Mouse (Mus musculus): ENCODE data around the gene Atp8a1. TPM values are rescaled to one million over a fixed set of nuclear protein-coding genes. Genes with fewer than 3 reads are reported as not detected.
"Not testable (repeated sequence)": the region's sequence is repeated elsewhere in the genome, so short reads cannot be mapped to it uniquely, and the experiment has no call there.

The Atp8a1 gene
- total RNA-seq, 2 experiments from 2014 or later, result 162 to 182 TPM

DNA sequence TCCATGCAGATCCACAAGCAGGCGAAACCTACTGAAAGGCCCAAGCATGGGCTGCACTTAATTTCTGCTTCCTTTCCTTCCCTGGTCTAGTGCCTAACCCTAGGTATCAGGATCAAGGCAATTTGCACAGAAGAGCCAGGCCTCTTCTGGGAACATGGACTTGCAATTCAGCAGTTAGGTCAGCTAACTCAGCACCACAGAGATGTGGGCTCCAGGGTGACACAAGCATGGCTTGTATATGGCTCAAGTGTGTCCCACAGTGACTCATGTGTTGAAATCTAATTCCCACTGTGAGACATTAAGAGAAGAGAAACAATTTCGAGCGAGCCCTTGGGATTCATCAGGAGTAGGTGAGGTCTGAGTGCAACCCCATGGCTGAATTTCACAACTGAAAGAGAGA lies 18.9 kb downstream of the Atp8a1 start:
- no peak for DNase-seq (ENCODE audit: extremely low spot score in 1 of 2, low spot score in 1 of 2)

DNA sequence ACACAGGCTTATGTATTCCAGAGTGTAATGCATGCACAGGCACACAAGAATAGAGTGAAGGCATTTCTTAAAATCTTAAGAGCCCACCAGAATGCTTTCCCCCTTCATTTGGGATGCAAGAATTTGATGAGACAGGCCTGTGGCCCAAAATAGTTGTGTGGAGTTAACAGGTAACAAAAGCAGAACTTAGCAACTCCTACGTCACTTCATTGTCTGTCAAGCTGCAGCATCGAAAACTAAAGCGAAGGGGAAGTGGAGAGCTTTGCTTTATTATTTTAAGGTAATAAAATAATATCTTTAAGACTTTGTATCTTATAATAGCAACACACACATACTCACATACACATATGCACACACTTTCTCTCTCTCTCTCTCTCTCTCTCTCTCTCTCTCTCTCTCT lies 20.3 kb downstream of the Atp8a1 start:
- DNase-seq (ENCODE audit: extremely low spot score in 1 of 2, low spot score in 1 of 2), result no peak

DNA sequence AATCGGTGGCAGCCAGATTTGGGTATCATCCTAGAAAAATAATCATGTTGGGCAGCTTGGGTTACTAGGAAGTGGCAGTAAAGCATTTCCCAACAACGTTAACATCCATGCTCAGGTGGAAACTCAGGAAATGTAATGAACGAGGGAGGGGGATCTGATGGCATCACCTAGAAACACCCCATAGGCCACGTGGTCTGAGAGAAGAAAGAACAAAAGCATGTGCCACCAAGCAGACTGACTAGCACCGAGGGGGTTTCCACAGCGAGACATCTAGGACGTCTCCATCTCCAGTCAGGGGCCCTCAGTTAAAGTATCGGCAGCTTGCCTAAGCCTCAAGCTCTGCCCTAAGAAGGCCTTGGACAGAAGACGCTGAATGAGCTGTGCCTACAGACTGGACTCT lies 21.0 kb downstream of the Atp8a1 start:
- no peak for DNase-seq (ENCODE audit: extremely low spot score in 1 of 2, low spot score in 1 of 2)

DNA sequence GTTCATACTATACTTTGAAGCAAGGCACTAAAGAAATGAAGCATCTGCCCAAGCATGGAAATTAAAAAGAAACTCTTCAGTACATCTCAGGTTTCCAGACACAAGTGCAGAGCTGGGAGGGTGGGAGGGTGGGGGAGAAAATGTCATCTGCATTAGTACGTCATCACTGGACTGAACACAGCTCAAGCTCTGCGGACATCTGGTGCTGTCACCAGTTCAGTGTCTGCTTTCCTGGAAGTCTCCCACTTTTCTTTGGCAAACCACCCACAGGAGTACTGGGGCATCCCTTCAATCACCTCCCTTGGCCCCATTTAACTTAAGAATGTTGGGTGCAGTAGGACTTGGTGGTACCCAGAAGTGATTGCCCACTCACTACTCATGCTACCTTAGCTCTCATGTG lies 22.6 kb downstream of the Atp8a1 start:
- DNase-seq (ENCODE audit: extremely low spot score in 1 of 2, low spot score in 1 of 2), result no peak

DNA sequence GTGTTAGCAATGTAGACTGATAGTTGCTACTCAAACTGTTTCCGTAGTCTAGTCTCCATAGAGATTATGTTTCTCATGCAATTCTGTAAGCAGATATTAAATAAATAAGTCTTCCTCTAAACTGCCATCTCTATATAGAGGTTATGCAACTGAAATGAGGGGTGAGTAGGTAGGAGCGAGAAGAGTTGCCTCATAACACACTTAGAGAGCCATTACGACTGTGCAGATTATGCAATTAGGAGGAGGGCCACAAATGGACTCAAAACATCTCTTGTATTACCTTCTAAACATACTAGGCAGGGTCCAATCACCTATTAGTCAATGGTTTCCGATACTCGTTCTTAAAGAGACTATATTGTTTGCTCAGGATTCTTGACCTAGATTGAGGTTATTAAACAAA lies 23.5 kb downstream of the Atp8a1 start:
- DNase-seq (ENCODE audit: extremely low spot score in 1 of 2, low spot score in 1 of 2), result no peak

DNA sequence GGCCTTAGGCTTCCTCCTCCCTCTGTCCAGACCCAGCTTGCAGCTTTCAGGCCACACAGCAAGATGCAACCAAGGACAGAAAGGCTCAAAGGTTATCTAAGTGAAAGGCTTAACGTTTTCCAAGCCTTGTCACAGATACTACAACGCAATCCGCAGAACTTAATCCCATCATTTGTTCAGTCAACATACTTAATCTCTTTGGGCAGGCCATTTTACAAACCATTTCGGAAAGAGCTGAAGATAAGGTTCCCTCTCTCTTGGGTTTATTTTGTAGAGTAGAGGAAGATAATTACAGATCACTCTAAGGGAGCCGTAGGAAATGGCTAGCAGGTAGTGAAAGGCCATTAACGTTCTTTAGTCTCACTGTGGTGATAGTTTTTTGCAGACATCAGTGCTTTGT lies 24.6 kb downstream of the Atp8a1 start:
- no peak for DNase-seq (ENCODE audit: extremely low spot score in 1 of 2, low spot score in 1 of 2)

DNA sequence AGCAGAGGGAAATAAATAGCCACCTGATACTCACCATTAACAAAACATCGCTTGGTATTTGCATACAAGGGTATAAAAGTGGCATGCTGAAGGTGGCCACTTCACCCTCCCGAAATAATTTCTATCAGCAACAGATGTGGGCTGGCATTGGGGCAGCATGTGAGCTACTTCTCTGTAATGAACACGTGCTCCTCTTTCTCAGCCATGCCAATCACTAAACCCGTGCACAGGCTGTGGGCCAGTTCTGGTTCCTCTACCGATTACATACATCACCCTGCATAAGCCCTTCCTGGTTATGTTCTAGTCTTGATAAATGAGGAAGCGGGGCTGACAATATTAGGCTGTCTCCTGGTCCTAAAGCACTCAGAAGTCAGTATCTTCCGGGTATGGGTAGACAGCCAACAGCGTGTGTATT lies 25.2 kb downstream of the Atp8a1 start:
- DNase-seq (ENCODE audit: extremely low spot score in 1 of 2, low spot score in 1 of 2), result no peak

DNA sequence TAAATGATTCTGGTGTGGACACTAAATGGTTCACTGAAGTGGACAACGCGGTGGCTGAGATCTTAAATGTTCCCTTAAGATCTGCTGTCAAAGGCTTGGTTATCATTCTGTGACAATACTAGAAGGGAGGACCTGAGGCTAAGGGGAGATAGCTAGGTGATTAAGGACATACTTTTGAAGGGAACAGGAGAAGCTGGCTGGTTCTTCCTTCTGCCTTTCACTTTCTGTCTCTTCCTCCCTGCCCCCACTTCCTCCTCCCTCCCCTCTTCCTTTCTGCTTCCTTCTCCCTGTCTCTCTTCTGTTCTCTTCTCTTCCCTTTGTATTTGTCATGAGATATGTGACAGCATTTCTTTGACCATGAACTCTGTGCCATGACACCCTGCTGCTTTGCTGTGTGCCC lies 26.0 kb downstream of the Atp8a1 start:
- DNase-seq (ENCODE audit: extremely low spot score in 1 of 2, low spot score in 1 of 2), result no peak

DNA sequence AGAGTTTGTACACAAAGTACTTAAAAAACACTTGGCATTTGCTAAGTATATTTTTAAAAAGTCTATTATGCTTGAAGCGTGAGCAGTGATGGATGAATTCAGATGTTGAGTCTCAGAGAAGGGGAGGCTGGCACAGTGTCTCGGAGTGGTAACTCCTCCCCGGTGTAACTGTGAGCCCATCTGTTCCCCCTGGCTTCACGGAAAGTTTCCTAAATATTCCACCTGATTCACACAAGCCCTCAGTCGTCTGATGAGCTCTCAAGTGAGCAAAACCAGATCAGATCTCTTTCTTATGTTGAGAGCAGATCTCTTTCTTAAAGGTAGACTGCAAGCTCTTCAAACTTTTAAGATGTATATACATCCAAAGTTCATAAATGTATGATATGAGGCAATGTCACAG lies 27.8 kb downstream of the Atp8a1 start:
- no peak for DNase-seq (ENCODE audit: extremely low spot score in 1 of 2, low spot score in 1 of 2)

DNA sequence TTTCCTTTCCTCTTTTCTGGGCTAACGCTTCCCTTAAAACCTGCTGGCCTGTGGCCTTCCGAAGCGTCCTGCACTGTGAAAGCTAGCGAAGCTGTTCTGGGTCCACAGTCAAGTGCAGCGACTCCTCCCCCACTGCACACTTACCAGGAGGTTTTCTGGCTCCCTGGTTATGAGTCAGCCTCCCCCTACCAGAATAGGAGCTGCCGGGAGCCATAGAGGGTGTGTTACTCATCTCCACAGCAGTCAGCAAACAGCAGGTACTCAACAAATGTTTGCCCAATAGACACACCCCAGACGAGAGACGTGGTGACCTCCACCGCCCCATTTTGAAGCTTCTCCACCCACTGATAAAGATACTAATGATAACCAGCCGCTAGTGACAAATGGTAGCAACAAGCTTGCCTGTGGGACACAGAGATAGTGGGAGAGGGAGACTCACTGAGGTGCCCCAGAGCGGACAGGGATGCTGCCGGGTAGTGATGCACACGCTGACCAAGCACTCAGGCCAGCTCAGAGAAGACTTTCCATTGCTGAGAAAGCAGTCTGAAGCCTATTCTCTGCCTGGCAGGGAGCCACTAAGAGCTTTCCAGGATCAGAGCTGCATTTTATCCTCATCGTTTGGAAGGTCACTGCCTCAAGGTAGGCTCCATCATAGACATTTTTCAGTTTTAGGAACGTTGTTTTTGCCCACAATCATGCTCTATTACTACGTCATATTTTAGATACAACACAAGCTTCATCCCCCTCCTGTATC lies 31.5 kb downstream of the Atp8a1 start:
- no peak for DNase-seq (ENCODE audit: extremely low spot score in 1 of 2, low spot score in 1 of 2)

DNA sequence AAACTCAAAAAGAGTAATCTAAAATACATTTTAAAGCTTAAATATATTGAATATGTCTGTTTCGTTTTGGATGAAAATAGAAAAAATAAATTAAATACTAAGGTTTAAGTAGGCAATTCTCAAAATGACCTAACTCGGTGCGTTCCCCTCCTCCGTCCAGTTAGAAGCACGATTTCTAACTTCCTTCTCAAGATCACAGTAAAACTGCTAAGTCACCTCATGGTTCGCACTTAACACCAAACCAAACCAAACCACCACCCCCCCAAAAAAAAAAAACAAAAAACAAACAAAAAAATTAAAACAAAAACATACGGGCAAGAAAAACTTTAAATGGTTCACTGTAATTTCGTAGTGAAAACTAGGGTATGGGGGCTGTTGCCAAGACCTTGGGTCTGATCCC lies 32.2 kb downstream of the Atp8a1 start:
- not testable (repeated sequence) for DNase-seq (ENCODE audit: extremely low spot score in 1 of 2, low spot score in 1 of 2)

DNA sequence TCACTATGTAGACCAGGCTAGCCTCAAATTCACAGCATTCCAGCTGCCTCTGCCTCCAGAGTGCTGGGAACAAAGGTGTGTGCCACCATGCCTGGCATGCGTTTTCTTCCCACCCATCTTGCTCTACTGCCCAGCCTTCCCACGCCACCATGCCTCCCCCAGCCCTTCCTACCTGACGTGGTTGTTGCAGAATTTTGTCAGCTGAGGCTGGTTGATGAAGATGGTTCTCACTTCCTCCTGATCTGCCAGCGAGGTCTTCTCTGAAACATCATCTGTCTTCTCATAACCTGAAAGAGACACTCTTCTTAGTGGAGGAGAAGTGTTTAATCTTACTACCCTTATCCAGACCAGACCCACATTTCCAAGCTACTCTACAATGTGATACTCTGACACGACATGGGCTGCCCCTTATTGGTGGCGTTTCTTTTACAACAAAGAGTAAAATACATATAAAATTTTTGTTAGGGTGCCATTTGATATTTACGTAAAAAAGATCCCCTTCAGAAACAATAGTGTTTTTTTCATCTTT lies 32.7 kb downstream of the Atp8a1 start:
- DNase-seq (ENCODE audit: extremely low spot score in 1 of 2, low spot score in 1 of 2), result no peak

DNA sequence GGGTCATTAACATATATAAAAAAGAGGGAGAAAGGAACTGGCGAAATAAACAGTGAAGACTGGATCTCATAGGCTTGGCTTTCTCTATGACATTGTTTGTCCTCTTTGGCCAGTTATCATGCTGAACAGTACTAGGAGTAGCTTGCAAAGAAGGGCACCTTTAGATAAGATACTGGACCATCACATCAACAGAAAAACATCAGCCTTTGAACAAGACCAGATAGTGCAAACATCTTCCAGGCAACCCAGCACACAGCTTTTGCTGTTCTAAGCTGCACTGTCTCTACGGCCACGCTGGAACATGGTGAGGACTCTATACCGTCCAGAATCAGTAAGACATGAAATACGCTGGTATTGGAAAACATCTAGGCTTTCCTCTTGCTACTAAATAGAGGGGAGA lies 33.9 kb downstream of the Atp8a1 start:
- no peak for DNase-seq (ENCODE audit: extremely low spot score in 1 of 2, low spot score in 1 of 2)

DNA sequence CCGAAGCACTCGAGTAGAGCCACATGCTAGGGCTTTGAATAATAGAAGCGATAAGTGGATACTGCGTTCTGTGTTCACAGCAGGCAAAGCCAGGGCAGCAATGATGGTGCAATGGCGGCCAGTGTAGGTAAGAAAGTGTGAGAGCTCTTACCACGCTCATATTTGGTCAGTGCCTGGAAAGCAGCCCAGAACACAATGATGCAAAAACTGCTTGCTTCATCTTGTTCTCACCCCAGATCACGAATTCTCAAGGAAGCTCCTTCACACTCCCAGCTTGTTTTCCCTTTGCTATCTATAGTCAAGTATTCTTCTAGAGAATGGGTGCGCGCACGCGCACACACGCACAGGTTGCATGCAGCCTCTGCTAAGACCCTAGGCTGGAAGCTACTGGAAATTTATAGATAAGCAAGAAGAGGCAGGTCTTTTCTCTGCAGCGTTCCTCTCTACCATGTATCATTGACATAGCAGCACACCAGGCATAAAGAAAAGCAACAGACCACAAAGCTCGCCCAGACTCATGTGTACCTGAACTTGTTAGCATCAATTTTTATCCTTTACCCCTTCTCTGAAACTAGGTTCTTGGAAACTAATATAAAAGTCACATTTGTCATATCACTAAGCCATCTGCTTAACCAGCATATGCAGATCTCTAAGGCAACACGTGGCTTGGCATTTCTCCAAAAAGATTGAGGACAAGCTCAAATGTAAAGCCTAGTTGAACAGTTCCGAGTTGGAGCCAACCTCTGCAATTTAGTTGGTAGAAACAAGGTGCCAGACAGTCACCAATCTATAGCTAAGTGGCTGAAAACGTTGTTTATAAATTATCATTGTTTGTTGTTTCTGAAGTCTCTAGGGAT lies 44.8 kb downstream of the Atp8a1 start:
- DNase-seq (ENCODE audit: extremely low spot score in 1 of 2, low spot score in 1 of 2), result peak in 1 of 2 experiments; percentile 9

DNA sequence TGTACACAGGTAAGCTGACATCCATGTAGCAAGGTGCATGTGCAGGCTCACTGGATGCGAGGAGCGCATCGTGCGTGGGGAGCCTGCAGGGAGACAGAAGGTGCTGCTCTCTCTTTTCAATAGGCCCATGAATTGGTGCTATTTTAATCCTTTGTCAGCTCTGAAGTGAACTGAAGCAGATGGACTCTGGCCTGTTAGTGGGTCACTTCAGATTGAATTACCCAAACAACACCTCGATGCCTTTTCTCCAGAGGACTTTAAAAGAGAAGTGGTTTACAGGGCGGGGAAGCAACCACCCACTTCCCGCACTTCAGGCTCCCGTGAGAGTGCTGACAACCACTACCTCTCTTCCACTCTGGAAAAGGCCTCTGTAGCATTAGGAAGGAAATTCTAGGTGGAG lies 46.4 kb downstream of the Atp8a1 start:
- peak in 1 of 2 experiments; percentile 5 for DNase-seq (ENCODE audit: extremely low spot score in 1 of 2, low spot score in 1 of 2)

DNA sequence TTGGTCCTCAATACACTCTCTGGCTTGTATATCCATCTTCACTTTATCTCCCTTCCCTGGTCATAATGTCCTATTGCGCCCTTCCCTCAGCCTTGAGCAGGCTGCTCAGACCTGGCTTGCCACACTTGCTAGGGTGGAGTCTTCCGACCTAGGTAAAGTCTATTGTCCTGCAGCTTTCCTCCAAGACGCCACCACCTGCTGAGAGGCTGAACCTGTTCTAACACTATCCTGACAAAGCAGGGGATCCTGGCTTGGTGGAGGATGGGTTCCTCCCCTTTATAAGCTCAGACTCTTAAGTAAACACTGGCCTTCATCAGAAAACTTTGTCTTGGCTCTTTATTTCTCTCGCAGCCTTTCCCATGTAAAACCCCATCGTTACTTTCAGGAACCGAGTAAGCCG lies 47.4 kb downstream of the Atp8a1 start:
- no peak for DNase-seq (ENCODE audit: extremely low spot score in 1 of 2, low spot score in 1 of 2)

DNA sequence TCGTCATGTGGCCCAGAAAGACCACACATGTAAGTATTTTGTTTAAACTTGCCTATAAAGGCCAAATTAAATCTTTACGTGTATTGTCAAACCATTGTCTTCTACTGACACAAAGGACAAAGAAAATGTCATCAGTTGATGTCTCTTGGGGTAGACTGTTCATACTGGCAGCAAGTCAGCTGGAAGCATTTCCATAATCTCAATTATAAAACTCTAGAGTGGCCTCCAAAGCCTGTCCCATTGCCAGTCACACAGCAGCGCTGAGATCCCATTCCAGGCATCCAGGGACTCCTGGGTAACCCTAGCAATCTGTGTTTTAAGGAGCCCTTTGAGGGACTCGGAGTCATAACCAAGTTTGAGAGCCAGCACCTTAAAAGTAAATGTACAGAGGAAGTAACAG lies 48.9 kb downstream of the Atp8a1 start:
- DNase-seq (ENCODE audit: extremely low spot score in 1 of 2, low spot score in 1 of 2), result no peak

DNA sequence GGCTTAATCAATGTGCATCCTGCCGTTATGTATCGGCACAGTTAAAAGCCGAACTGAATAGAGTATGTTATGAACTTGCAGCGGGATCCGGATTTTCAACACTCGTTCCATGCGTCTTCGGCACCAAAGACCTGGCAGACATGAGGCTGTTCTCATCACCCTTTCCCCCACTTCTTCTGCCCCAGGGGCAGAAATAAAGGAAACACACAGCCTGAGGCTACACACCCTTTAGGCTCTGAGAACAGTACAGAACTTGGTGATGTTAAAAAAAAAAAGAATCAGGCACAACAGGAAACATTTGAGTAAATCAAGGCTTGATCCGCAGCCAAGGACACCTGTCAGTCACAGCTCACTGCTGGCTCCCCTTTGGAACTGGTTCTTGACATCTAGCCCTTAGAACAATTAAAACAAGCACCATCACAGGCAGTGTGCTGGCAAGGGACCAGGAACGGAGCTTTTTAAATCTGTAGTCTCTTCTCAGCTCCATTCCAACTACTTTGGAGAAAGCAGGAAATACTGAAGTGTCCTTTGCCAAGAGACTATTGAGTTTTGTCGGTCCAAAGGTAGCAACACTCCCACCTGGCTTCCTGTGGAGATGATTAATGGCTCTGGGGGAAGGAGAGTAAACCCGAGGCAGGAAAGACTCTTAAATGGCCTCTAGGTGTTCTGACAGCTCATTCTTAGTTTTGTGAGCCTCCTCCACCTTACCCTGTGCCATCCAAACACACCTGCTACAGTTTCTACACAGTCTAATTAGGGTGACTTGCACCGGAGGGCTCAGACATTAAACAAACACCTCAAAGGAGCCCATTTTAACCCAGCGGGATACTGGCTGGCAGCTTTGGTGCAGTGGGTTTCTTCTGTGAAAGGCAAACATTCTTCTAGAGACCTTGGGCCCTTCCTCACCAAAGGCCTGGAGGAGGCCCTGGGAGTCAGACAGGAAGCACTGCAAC lies 50.0 kb downstream of the Atp8a1 start:
- DNase-seq (ENCODE audit: extremely low spot score in 1 of 2, low spot score in 1 of 2), result no peak

DNA sequence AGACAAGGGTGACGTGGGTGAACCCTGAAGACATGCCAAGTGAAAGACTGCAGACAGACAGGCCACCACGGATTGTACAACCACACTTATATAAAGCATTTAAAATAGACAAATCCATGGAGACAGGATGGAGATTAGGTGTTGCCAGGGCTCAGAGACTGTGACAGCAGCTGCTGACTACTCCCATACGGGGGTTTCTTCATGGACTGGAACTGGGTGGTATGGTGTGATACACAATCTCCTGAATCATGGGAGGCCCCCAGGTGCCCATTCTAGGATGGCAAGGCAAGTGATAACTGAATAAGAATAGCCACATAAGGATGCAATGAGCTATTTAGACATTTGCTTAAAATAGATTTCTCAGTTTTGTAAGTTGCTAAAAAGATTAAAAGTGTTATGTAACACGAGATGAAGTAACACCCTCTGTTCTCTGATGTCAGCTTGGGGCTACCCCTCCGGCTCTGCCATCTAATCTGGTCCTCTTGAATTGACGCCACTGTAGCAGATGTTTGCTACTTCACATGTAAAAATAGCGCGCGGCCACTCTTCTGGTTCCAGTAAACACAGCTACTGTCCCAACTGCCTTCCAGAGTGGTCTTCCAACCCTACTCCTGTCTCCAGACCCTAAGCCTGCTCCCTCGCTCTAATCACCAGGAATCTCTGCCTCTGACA lies 53.0 kb downstream of the Atp8a1 start:
- no peak for DNase-seq (ENCODE audit: extremely low spot score in 1 of 2, low spot score in 1 of 2)

DNA sequence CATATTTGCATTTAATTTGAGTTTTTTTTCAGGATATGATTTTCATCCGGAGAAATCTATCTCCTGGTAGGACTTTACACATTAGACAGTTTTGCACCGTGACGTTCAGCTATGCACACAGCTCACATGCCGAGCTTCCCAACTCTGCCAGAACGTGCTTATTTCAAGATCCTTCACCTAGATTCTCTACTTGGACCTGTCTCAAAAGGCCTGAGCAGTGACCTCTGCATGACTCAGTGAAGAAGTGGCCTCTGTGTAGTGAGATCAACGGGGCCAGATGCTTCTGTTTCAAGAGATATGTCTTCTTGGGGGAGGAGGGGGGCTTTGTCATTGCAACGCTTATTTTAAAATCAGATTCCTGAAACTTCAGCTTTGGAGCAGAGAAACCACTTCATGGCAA lies 64.5 kb downstream of the Atp8a1 start:
- no peak for DNase-seq (ENCODE audit: extremely low spot score in 1 of 2, low spot score in 1 of 2)

All from layer of hippocampus, postnatal 25 days (tissue).